Mouse (Mus musculus) midbrain, embryonic 11.5 days (tissue): ENCODE results near the gene Dcdc2b. TPM values are rescaled to one million over a fixed set of nuclear protein-coding genes. Genes with fewer than 3 reads are reported as not detected.

ENCODE experiments used
- ATAC-seq: fragments of 200-750 bp; cut with Nextera tagmentation; 2 replicates; pipeline ENCODE4 v1.8.0; 2017; ENCODE audit warnings: moderate TSS enrichment, moderate library complexity; ENCODE audit not compliant: low FRiP score
- DNase-seq: peaks from one replicate; pipeline ENCODE4 v3.0.0; 2015; ENCODE audit warnings: low spot score; ENCODE audit errors: missing footprints
- H3K27ac ChIP-seq: fragments of 300-500 bp; sonication (generic); 2 replicates; pipeline ENCODE4 v1.5.1; 2014; ENCODE audit warnings: low read depth, low read length
- H3K27me3 ChIP-seq: fragments of 300-500 bp; sonication (generic); 2 replicates; pipeline ENCODE4 v1.6.1; 2014; ENCODE audit warnings: mild to moderate bottlenecking, low read length, moderate library complexity, mixed read lengths; ENCODE audit not compliant: control insufficient read depth, insufficient read depth
- H3K36me3 ChIP-seq: fragments of 300-500 bp; sonication (generic); 2 replicates; pipeline ENCODE4 v1.6.1; 2014; ENCODE audit warnings: mild to moderate bottlenecking, low read length, moderate library complexity, mixed read lengths; ENCODE audit not compliant: control insufficient read depth, insufficient read depth
- H3K4me1 ChIP-seq: fragments of 300-500 bp; sonication (generic); 2 replicates; pipeline ENCODE4 v1.6.1; 2014; ENCODE audit warnings: low read length; ENCODE audit not compliant: control insufficient read depth, insufficient read depth
- H3K4me2 ChIP-seq: fragments of 300-500 bp; sonication (generic); 2 replicates; pipeline ENCODE4 v1.6.1; 2014; ENCODE audit warnings: mild to moderate bottlenecking, moderate library complexity
- H3K4me3 ChIP-seq: fragments of 300-500 bp; sonication (generic); 2 replicates; pipeline ENCODE4 v1.5.1; 2014; ENCODE audit warnings: low read depth, low read length
- H3K9ac ChIP-seq: fragments of 300-500 bp; sonication (generic); 2 replicates; pipeline ENCODE4 v1.6.1; 2014; ENCODE audit warnings: low read length
- H3K9me3 ChIP-seq: fragments of 300-500 bp; sonication (generic); 2 replicates; pipeline ENCODE4 v1.6.1; 2016; ENCODE audit warnings: low read length; ENCODE audit not compliant: control insufficient read depth
- WGBS: fragments of 180-500 bp; shearing (Covaris S2); extraction: QIAGEN DNeasy Blood & Tissue Kit; methylation state at CpG from one replicate; pipeline ENCODE4 v1.1.7; 2014; 5-methylcytosine and 5-hydroxymethylcytosine counted together
- polyA plus RNA-seq: library from polyadenylated mRNA; unstranded; fragments of >200 nt; fragmentation: Nextera tagmentation; extraction: Ambion mirVana; gene quantifications from 2 replicates; pipeline ENCODE4 v1.2.1, GENCODE M21; 2014

Dcdc2b gene
- polyA plus RNA-seq, 1 experiment from 2014 or later, result 1.7 TPM

- no peaks in the 10 kb centered on the region for H3K36me3 ChIP-seq
- no peak overlapping the region for H3K4me3 ChIP-seq
- no peak overlapping the region for H3K9ac ChIP-seq
- 76% methylated on average over 8 of the region's 8 CpGs for WGBS
- no peaks in the 10 kb centered on the region for H3K27me3 ChIP-seq
- no peaks in the 10 kb centered on the region for H3K4me1 ChIP-seq
- H3K27ac ChIP-seq, result no peak overlapping the region
- ATAC-seq, result no peak
- H3K9me3 ChIP-seq, result no peaks in the 10 kb centered on the region
- DNase-seq, result no peak
- H3K4me2 ChIP-seq, result no peak overlapping the region
These were observed 50.3 kb downstream of the Dcdc2b start for GRCm38 (mm10) chr4:129563718-129564117.

GRCm38 (mm10) chr4:129561184-129561583, 52.9 kb downstream of the Dcdc2b start:
- H3K9me3 ChIP-seq, result no peaks in the 10 kb centered on the region
- DNase-seq (no peak), ATAC-seq (no peak)
- WGBS, result 94% methylated on average over 5 of the region's 5 CpGs
- no peak overlapping the region for H3K9ac ChIP-seq
- H3K4me2 ChIP-seq, result no peak overlapping the region
- no peak overlapping the region for H3K4me3 ChIP-seq
- no peak overlapping the region for H3K27ac ChIP-seq
- no peaks in the 10 kb centered on the region; the same call in 1 of the 2 replicates for H3K27me3 ChIP-seq
- H3K4me1 ChIP-seq, result peaks cover 3% of the 10 kb centered on the region; the same call in 1 of the 2 replicates
- no peaks in the 10 kb centered on the region for H3K36me3 ChIP-seq

Other genes with a start within 250 kb of the Dcdc2b start
- 6.7 and 8.3 TPM in 2 replicates for gene Zbtb8a, start 236.1 kb downstream of the Dcdc2b start, polyA plus RNA-seq
- 2.0 and 2.4 TPM in 2 replicates for gene Zbtb8b, start 173.4 kb downstream of the Dcdc2b start, polyA plus RNA-seq
- gene Bsdc1, start 152.7 kb downstream of the Dcdc2b start, polyA plus RNA-seq, result 23.3 and 23.7 TPM in 2 replicates
- not detected in 2 replicates for gene Tssk3, start 123.2 kb downstream of the Dcdc2b start, polyA plus RNA-seq
- gene Fam229a, start 123.1 kb downstream of the Dcdc2b start, polyA plus RNA-seq, result not detected in 2 replicates
- gene Marcksl1, start 100.7 kb downstream of the Dcdc2b start, polyA plus RNA-seq, result 1,816 and 1,974 TPM in 2 replicates
- gene Hdac1, start 71.5 kb downstream of the Dcdc2b start, polyA plus RNA-seq, result 225 and 234 TPM in 2 replicates
- 4.5 and 5.3 TPM in 2 replicates for gene Lck, start 40.6 kb downstream of the Dcdc2b start, polyA plus RNA-seq
- gene Fam167b, start 35.7 kb downstream of the Dcdc2b start, polyA plus RNA-seq, result 0.19 and 0.46 TPM in 2 replicates
- gene Eif3i, start 13.6 kb downstream of the Dcdc2b start, polyA plus RNA-seq, result 251 and 259 TPM in 2 replicates
- gene Tmem234, start 13.6 kb downstream of the Dcdc2b start, polyA plus RNA-seq, result 178 and 188 TPM in 2 replicates
- gene Iqcc, start 4.8 kb upstream of the Dcdc2b start, polyA plus RNA-seq, result 21.3 and 23.9 TPM in 2 replicates
- gene Ccdc28b, start 9.7 kb upstream of the Dcdc2b start, polyA plus RNA-seq, result 70.0 and 73.9 TPM in 2 replicates
- 89.6 and 101 TPM in 2 replicates for gene Txlna, start 26.8 kb upstream of the Dcdc2b start, polyA plus RNA-seq
- gene Kpna6, start 58.5 kb upstream of the Dcdc2b start, polyA plus RNA-seq, result 13.6 and 14.9 TPM in 2 replicates
- 35.6 and 36.3 TPM in 2 replicates for gene Tmem39b, start 82.6 kb upstream of the Dcdc2b start, polyA plus RNA-seq
- 189 and 190 TPM in 2 replicates for gene Khdrbs1, start 128.0 kb upstream of the Dcdc2b start, polyA plus RNA-seq
- 368 TPM in 2 replicates for gene Ptp4a2, start 197.0 kb upstream of the Dcdc2b start, polyA plus RNA-seq